Mouse (Mus musculus) testis, adult 2 months (tissue): ENCODE measurements at regions not wholly inside any gene's neighbourhood (a gene's known extent, or its start where the extent isn't known, plus 50 kb on each side); places are given as distances from the start of the nearest gene placed in this dataset.

ENCODE experiments used
- CTCF ChIP-seq: fragments of 200-500 bp; IDR thresholded peaks from 2 replicates; pipeline ENCODE4 v1.5.1; 2012; ENCODE audit warnings: low read depth, mild to moderate bottlenecking, inconsistent platforms, low read length, moderate library complexity; ENCODE audit not compliant: control insufficient read depth, insufficient read depth, insufficient replicate concordance
- POLR2A ChIP-seq: fragments of 200-500 bp; IDR thresholded peaks from 2 replicates; pipeline ENCODE4 v1.6.1; 2012; ENCODE audit warnings: low read depth, mild to moderate bottlenecking, inconsistent platforms, low read length, moderate library complexity; ENCODE audit not compliant: control insufficient read depth

- TF ChIP-seq CTCF (no peak), POLR2A (no peak)
Observed at GRCm38 (mm10) chrX:57659571-57659970, 156.0 kb upstream of the Gpr101 start.
